Mouse (Mus musculus) midbrain, embryonic 13.5 days (tissue): ENCODE results near the gene Rnaseh1. TPM values are rescaled to one million over a fixed set of nuclear protein-coding genes. Genes with fewer than 3 reads are reported as not detected.
A peak's percentile ranks its signal among the peaks of the same experiment; 100 is the strongest.

Experiments
- ATAC-seq: fragments of 200-750 bp; cut with Nextera tagmentation; 2 replicates; pipeline ENCODE4 v1.8.0; 2017; ENCODE audit warnings: mild to moderate bottlenecking, moderate TSS enrichment, moderate library complexity
- H3K27ac ChIP-seq: fragments of 300-500 bp; sonication (generic); 2 replicates; pipeline ENCODE4 v1.5.1; 2015; ENCODE audit warnings: inconsistent platforms, mild to moderate bottlenecking, moderate library complexity
- H3K27me3 ChIP-seq: fragments of 300-500 bp; sonication (generic); 2 replicates; pipeline ENCODE4 v1.6.1; 2015; ENCODE audit warnings: mild to moderate bottlenecking, inconsistent platforms
- H3K36me3 ChIP-seq: fragments of 300-500 bp; sonication (generic); 2 replicates; pipeline ENCODE4 v1.6.1; 2015; ENCODE audit warnings: mild to moderate bottlenecking, inconsistent platforms
- H3K4me1 ChIP-seq: fragments of 300-500 bp; sonication (generic); replicated peaks from 2 replicates; pipeline ENCODE4 v1.6.1; 2015; ENCODE audit warnings: inconsistent platforms
- H3K4me2 ChIP-seq: fragments of 300-500 bp; sonication (generic); replicated peaks from 2 replicates; pipeline ENCODE4 v1.6.1; 2015; ENCODE audit warnings: moderate library complexity, mild to moderate bottlenecking, inconsistent platforms
- H3K4me3 ChIP-seq: fragments of 300-500 bp; sonication (generic); replicated peaks from 2 replicates; pipeline ENCODE4 v1.5.1; 2015; ENCODE audit warnings: mild to moderate bottlenecking, inconsistent platforms
- H3K9ac ChIP-seq: fragments of 300-500 bp; sonication (generic); replicated peaks from 2 replicates; pipeline ENCODE4 v1.6.1; 2015; ENCODE audit warnings: mild to moderate bottlenecking, inconsistent platforms
- H3K9me3 ChIP-seq: fragments of 300-500 bp; sonication (generic); 2 replicates; pipeline ENCODE4 v1.6.1; 2016; ENCODE audit warnings: mild to moderate bottlenecking, inconsistent platforms
- WGBS: fragments of 180-500 bp; shearing (Covaris S2); methylation state at CpG from one replicate; pipeline ENCODE4 v1.1.7; 2015; 5-methylcytosine and 5-hydroxymethylcytosine counted together
- microRNA-seq: library from miRNA; unstranded; fragments of <30 nt; microRNA quantifications from one replicate; pipeline ENCODE4, GENCODE M21; 2016
- polyA plus RNA-seq: library from polyadenylated mRNA; unstranded; fragments of >200 nt; fragmentation: Nextera tagmentation; extraction: Ambion mirVana; gene quantifications from 2 replicates; pipeline ENCODE4 v1.2.1, GENCODE M21; 2015

Rnaseh1 gene
- polyA plus RNA-seq, 1 experiment from 2014 or later = 24.9 TPM

DNA sequence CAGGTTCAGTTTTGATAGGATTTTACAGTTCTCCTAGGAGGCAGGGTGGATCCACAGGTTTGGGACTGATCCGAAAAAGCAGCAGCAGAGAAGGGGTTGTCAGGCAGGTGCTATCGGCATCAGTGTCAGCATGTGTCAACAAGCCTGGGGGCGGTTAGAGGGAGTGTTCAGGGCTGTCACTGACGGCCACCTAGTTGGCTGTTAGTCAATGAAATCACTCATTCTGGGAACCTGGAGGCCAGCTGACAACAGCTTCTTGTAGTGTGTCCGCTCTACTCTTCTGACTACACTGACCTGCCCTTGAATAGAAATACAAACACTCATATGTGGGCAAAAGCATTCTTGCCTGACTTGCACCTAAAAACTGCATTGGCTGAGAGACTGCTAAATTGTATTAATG, 49.7 kb downstream of the Rnaseh1 start:
- Histone ChIP-seq H3K4me3 (no peak overlapping the region), H3K4me1 (peaks cover 23% of the 10 kb centered on the region), H3K9me3 (no peaks in the 10 kb centered on the region), H3K36me3 (peaks cover 30% of the 10 kb centered on the region), H3K27ac (0 out of 2 replicates have a peak overlapping the region, but pooled peaks have one; percentile 64), H3K9ac (no peak overlapping the region; the same call in 1 of the 2 replicates), H3K27me3 (no peaks in the 10 kb centered on the region), H3K4me2 (no peak overlapping the region)
- ATAC-seq = no peak
- 80% methylated on average over 5 of the region's 5 CpGs for WGBS

DNA sequence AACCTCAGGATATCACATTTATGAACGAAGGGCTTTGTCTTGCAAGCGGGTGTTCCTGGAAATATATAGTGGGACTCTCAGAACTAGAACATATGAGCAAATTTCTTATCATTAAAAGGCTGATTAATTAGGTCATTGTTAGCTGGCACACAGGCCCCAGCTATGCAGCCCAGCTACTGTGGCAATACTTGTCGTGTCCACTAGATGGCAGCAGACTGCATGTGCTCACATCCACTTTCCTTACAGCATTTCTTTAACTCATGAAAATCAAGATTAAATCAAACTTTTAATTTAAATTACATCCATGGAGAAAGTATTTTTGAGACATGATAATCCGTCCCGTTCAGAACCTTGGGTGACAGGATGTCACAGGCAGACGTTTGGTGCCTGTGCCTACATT, 50.3 kb downstream of the Rnaseh1 start:
- peaks cover 28% of the 10 kb centered on the region for H3K4me1 ChIP-seq
- no peaks in the 10 kb centered on the region for H3K9me3 ChIP-seq
- H3K36me3 ChIP-seq = peaks cover 25% of the 10 kb centered on the region
- WGBS = 7% methylated on average over 6 of the region's 6 CpGs
- H3K27ac ChIP-seq = peak overlapping the region; percentile 85
- no peaks in the 10 kb centered on the region for H3K27me3 ChIP-seq
- H3K4me2 ChIP-seq = no peak overlapping the region
- H3K4me3 ChIP-seq = no peak overlapping the region
- peak overlapping the region; percentile 59 for H3K9ac ChIP-seq
- peak; percentile 44; the same call in 1 of the 2 replicates for ATAC-seq

DNA sequence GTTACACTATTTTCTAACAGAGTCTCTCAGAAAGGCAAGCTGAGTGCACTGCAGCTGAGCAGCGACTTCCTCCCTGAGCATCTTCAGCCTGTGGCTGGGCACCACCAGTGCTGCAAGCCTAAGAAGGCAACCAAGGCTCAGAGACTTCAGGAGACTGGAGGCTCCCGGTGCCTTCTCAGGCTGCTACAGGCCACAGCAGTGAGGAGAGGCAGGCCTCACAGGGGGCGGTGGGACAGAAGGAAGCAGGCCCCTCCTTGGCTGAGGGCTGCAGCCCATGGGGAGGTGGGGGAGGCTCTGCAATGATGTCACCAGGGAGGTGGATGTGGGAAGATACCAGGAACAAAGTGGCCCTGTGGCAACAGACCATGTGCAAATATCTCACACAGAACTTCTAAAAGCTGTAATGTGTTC, 50.7 kb downstream of the Rnaseh1 start:
- 30% methylated on average over 3 of the region's 3 CpGs for WGBS
- Histone ChIP-seq H3K9ac (peak overlapping the region; percentile 59), H3K4me2 (no peak overlapping the region), H3K4me3 (no peak overlapping the region), H3K27me3 (no peaks in the 10 kb centered on the region), H3K4me1 (peaks cover 33% of the 10 kb centered on the region), H3K36me3 (peaks cover 21% of the 10 kb centered on the region), H3K27ac (peak overlapping the region; percentile 85), H3K9me3 (no peaks in the 10 kb centered on the region)
- ATAC-seq = peak; percentile 57

DNA sequence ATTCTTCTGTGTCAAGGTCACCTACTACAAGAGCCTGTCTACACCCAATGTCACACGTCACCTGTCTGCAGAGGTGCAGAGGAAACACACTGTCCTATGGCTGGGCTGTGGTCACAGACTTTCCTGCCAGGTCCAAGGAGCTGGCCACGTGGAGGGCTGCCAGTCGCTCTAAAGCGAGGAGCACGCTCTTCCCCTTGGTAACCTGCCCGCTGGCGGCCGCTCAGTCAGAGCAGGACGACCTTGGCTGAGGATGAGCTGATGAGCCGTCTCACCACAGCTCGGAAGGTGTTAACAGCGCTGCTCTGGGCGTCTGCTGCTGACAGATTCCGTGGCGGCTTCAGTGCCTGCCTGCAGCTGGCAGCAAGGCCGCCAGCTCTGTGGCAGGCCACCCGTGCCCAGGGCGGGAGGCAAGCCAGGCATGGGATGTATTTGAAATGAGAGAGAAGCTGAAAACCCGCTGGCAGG, 51.2 kb downstream of the Rnaseh1 start:
- no peak overlapping the region for H3K4me2 ChIP-seq
- no peaks in the 10 kb centered on the region for H3K9me3 ChIP-seq
- no peaks in the 10 kb centered on the region for H3K27me3 ChIP-seq
- peaks cover 16% of the 10 kb centered on the region for H3K36me3 ChIP-seq
- ATAC-seq = peak; percentile 39
- peak overlapping the region; percentile 85 for H3K27ac ChIP-seq
- H3K4me3 ChIP-seq = no peak overlapping the region
- 75% methylated on average over 19 of the region's 19 CpGs for WGBS
- H3K9ac ChIP-seq = peak overlapping the region; percentile 21; the same call in 1 of the 2 replicates
- peaks cover 34% of the 10 kb centered on the region for H3K4me1 ChIP-seq

DNA sequence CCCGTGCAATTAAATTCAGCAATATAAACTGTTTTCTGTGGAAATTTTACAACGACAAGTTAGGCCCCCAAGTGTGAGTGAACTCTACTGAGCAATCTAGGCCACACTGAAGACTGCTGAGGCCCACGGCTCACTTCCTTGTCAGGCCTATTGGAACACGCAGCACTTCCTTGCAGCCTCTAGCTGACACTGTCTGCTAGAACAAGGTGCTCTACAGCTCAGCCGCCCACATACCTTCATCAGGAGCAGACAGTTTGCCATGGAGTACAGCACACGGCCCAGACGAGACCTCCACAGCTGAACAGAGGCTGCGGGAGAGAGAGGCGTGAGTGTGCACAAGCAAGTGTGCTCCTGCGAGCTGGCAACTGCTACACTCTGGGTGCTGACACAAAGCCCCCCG, 51.9 kb downstream of the Rnaseh1 start:
- Histone ChIP-seq H3K36me3 (peaks cover 11% of the 10 kb centered on the region), H3K27ac (peak overlapping the region; percentile 45; the same call in 1 of the 2 replicates), H3K9ac (no peak overlapping the region), H3K27me3 (no peaks in the 10 kb centered on the region), H3K4me2 (no peak overlapping the region), H3K4me1 (peaks cover 34% of the 10 kb centered on the region), H3K9me3 (no peaks in the 10 kb centered on the region), H3K4me3 (no peak overlapping the region)
- 90% methylated on average over 11 of the region's 11 CpGs for WGBS
- ATAC-seq = no peak

DNA sequence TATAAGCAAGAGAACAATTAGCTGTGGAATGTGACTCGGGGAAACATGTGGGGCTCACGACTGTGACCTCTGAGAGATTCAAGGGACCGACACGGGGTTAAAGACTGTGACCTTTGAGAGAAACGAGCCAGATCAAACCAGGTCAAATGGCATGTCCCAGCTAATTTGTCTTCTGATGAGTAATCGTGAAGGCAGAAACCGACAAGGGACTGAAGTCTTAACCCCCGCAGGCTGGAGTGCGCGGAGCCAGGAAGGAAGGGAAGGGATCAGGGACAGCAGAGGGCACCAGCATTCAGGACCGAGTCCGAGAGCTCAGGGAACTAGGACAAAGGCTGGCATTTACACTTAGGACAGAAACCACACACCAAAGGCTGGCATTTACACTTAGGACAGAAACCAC, 55.0 kb downstream of the Rnaseh1 start:
- H3K4me2 ChIP-seq = no peak overlapping the region

DNA sequence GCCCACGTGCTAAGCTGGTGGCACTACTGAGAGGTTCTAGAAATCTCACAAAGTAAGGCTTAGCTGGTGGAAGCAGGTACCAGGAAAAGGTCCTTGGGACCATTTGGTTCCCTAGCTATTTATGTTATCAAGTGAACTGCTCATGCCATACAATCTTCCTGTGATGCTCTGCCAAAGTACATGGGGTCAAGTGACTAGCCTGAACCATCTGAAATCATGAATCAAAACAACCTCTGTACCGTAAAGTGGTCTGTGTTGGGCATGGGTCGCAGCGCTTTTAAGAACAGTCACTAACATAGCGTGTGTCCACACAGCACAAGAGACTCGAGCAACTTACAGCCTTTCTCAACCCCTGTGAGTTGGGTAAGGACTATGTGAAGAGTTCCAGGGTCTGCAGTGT, 55.8 kb downstream of the Rnaseh1 start:
- Histone ChIP-seq H3K27me3 (no peaks in the 10 kb centered on the region), H3K27ac (no peak overlapping the region), H3K4me2 (no peak overlapping the region), H3K36me3 (peaks cover 19% of the 10 kb centered on the region), H3K4me3 (no peak overlapping the region), H3K4me1 (peaks cover 20% of the 10 kb centered on the region), H3K9ac (no peak overlapping the region), H3K9me3 (no peaks in the 10 kb centered on the region)
- WGBS = 88% methylated on average over 6 of the region's 6 CpGs
- no peak for ATAC-seq

More for the DNA sequence above, 55.0 kb downstream of the Rnaseh1 start:
- Histone ChIP-seq H3K27me3 (no peaks in the 10 kb centered on the region), H3K27ac (peak overlapping the region; percentile 7; the same call in 1 of the 2 replicates), H3K4me3 (no peak overlapping the region), H3K9ac (0 out of 2 replicates have a peak overlapping the region, but pooled peaks have one; percentile 2), H3K4me1 (peaks cover 26% of the 10 kb centered on the region), H3K36me3 (peaks cover 11% of the 10 kb centered on the region), H3K9me3 (no peaks in the 10 kb centered on the region)
- ATAC-seq = no peak
- 10% methylated on average over 12 of the region's 12 CpGs for WGBS

DNA sequence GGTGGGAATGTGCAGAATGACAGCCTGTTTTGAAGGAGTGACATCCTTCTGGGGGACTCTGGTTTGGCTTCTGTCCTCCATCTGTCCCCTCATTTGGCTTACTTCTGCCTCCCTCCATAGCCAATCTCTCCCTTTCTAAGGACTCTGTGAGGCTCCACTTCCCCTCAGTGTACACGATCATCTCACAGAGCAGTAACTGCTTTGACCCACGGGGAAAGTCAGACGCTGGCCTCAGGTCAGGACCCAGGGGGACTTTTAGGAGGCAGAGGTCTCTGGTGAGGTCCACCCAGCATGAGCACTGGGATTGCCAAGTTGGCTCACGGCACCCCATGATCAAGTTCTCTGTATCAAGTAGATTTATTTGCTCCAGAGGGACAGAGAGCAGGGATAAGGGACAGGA, 58.8 kb downstream of the Rnaseh1 start:
- WGBS = 89% methylated on average over 4 of the region's 4 CpGs
- no peaks in the 10 kb centered on the region for H3K9me3 ChIP-seq
- ATAC-seq = no peak

More for the DNA sequence above, 58.8 kb downstream of the Rnaseh1 start:
- Histone ChIP-seq H3K4me2 (no peak overlapping the region), H3K27me3 (no peaks in the 10 kb centered on the region), H3K27ac (no peak overlapping the region), H3K4me1 (peaks cover 21% of the 10 kb centered on the region), H3K4me3 (no peak overlapping the region), H3K36me3 (peaks cover 42% of the 10 kb centered on the region), H3K9ac (no peak overlapping the region)

Small RNA genes within 50 kb of the gene (microRNA-seq; reads per million reads assigned to microRNA genes)
- gene Mir6937 = not detected

Other genes starting within 250 kb of the Rnaseh1 start
- gene Dcdc2c, start 97.2 kb upstream of the Rnaseh1 start, polyA plus RNA-seq = not detected in 2 replicates
- 0.13 TPM in 1 of 2 replicates, not detected in the other for gene Allc, start 67.1 kb upstream of the Rnaseh1 start, polyA plus RNA-seq
- 0.75 and 1.2 TPM in 2 replicates for gene Colec11, start 26.2 kb upstream of the Rnaseh1 start, polyA plus RNA-seq
- gene Rps7, start 13.6 kb upstream of the Rnaseh1 start, polyA plus RNA-seq = 507 and 547 TPM in 2 replicates
- gene Adi1, start 25.6 kb downstream of the Rnaseh1 start, polyA plus RNA-seq = 27.0 and 29.1 TPM in 2 replicates
- gene Trappc12, start 100.9 kb downstream of the Rnaseh1 start, polyA plus RNA-seq = 43.8 and 46.0 TPM in 2 replicates
- gene Eipr1, start 102.2 kb downstream of the Rnaseh1 start, polyA plus RNA-seq = 71.3 and 75.7 TPM in 2 replicates